Mouse (Mus musculus) liver, postnatal 0 days (tissue): ENCODE data around the gene Invs.

Source experiments
- CTCF ChIP-seq: sonication (generic); IDR thresholded peaks from 2 replicates; pipeline ENCODE4 v1.5.1; 2016; ENCODE audit warnings: antibody characterized with exemption, low read depth
- EP300 ChIP-seq: IDR thresholded peaks from 2 replicates; pipeline ENCODE4 v1.6.1; 2016; ENCODE audit warnings: antibody characterized with exemption, low read depth, mild to moderate bottlenecking

DNA sequence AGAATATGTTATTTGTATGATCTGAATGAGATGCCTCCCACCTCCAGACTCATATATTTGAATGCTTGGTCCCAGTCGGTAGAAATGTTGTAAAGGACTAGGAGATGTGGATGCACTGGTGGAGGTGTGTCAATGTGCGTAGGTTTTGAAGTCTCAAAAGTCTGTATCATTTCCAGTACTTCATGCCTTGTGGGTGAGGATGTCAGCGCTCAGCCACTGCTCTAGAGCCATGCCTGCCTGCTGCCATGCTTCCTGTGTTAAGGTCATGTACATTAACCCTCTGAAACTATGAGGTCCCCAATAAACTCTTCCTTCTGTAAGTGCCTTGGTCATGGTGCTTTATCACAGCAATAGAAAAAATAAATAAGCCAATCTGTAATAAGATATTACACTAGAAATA is 11.9 kb upstream of the Invs start:
- TF ChIP-seq EP300 = no peak
- no peak for TF ChIP-seq CTCF
